Mouse (Mus musculus) heart, embryonic 16.5 days (tissue): ENCODE results near the gene Polq. TPM values are rescaled to one million over a fixed set of nuclear protein-coding genes. Genes with fewer than 3 reads are reported as not detected.

ENCODE experiments used
- polyA plus RNA-seq: library from polyadenylated mRNA; unstranded; fragments of >200 nt; fragmentation: Nextera tagmentation; extraction: Ambion mirVana; gene quantifications from 2 replicates; pipeline ENCODE4 v1.2.1, GENCODE M21; 2015

The Polq gene
- polyA plus RNA-seq, 1 experiment from 2014 or later, result 6.3 TPM

Other genes starting within 250 kb of the Polq start
- 1.8 and 4.8 TPM in 2 replicates for gene Slc15a2, start 226.8 kb upstream of the Polq start, polyA plus RNA-seq
- gene Iqcb1, start 183.4 kb upstream of the Polq start, polyA plus RNA-seq, result 21.2 and 21.6 TPM in 2 replicates
- 0.62 and 0.79 TPM in 2 replicates for gene Eaf2, start 136.8 kb upstream of the Polq start, polyA plus RNA-seq
- gene Golgb1, start 136.6 kb upstream of the Polq start, polyA plus RNA-seq, result 53.0 and 54.4 TPM in 2 replicates
- 9.4 and 19.2 TPM in 2 replicates for gene Hcls1, start 76.8 kb upstream of the Polq start, polyA plus RNA-seq
- gene Fbxo40, start 21.3 kb upstream of the Polq start, polyA plus RNA-seq, result 14.9 and 15.5 TPM in 2 replicates